Mouse (Mus musculus) liver, embryonic 14.5 days (tissue): ENCODE measurements around the gene Dnah8. TPM values are rescaled to one million over a fixed set of nuclear protein-coding genes. Genes with fewer than 3 reads are reported as not detected.

Experiments
- ATAC-seq: fragments of 200-750 bp; cut with Nextera tagmentation; 2 replicates; pipeline ENCODE4 v1.8.0; 2017; ENCODE audit warnings: moderate number of reproducible peaks, mild to moderate bottlenecking, moderate library complexity; ENCODE audit not compliant: insufficient read depth
- DNase-seq, 3 experiments: peaks; one replicate each; pipeline ENCODE4 v3.0.0-alpha.2; 2012 to 2013; ENCODE audit warnings: low read depth in 3 of 3, low spot score in 3 of 3
- H3K27ac ChIP-seq: fragments of 300-500 bp; sonication (generic); 2 replicates; pipeline ENCODE4 v1.5.1; 2014; ENCODE audit warnings: moderate library complexity, mild to moderate bottlenecking, control low read depth, inconsistent platforms
- H3K27me3 ChIP-seq: fragments of 300-500 bp; sonication (generic); 2 replicates; pipeline ENCODE4 v1.6.1; 2014; ENCODE audit warnings: mild to moderate bottlenecking, low read length, moderate library complexity; ENCODE audit not compliant: control insufficient read depth, insufficient read depth
- H3K36me3 ChIP-seq: fragments of 300-500 bp; sonication (generic); replicated peaks from 2 replicates; pipeline ENCODE4 v1.6.1; 2014; ENCODE audit warnings: low read depth; ENCODE audit not compliant: control insufficient read depth, insufficient read depth
- H3K4me1 ChIP-seq, 2 experiments: fragments of 200-500 bp in 1 of 2; fragments of 300-500 bp in 1 of 2; sonication (generic) in 1 of 2; replicated peaks; 2 replicates each; pipeline ENCODE4 v1.6.1; 2012 to 2014; ENCODE audit warnings: antibody characterized with exemption in 1 of 2, inconsistent platforms in 1 of 2, low read length in 1 of 2; ENCODE audit not compliant: control insufficient read depth in 2 of 2, insufficient read depth in 2 of 2
- H3K4me2 ChIP-seq: fragments of 300-500 bp; sonication (generic); 2 replicates; pipeline ENCODE4 v1.6.1; 2014; ENCODE audit warnings: low read depth, mild to moderate bottlenecking, control low read depth, moderate library complexity
- H3K4me3 ChIP-seq, 2 experiments: fragments of 200-500 bp in 1 of 2; fragments of 300-500 bp in 1 of 2; sonication (generic) in 1 of 2; 2 replicates each; pipeline ENCODE4 v1.5.1; 2012 to 2014; ENCODE audit warnings: low read depth in 2 of 2, low read length in 2 of 2, mild to moderate bottlenecking in 2 of 2, control low read depth in 1 of 2, inconsistent platforms in 1 of 2, moderate library complexity in 1 of 2; ENCODE audit not compliant: insufficient read depth in 1 of 2
- H3K9ac ChIP-seq: fragments of 300-500 bp; sonication (generic); replicated peaks from 2 replicates; pipeline ENCODE4 v1.6.1; 2014; ENCODE audit warnings: mild to moderate bottlenecking, control low read depth, moderate library complexity
- H3K9me3 ChIP-seq: fragments of 300-500 bp; sonication (generic); 2 replicates; pipeline ENCODE4 v1.6.1; 2016; ENCODE audit warnings: low read length, mixed read lengths; ENCODE audit not compliant: control insufficient read depth
- CTCF ChIP-seq: IDR thresholded peaks from 2 replicates; pipeline ENCODE4 v1.5.1; 2016; ENCODE audit warnings: antibody characterized with exemption, low read depth, control low read depth
- EP300 ChIP-seq: IDR thresholded peaks from 2 replicates; pipeline ENCODE4 v1.6.1; 2016; ENCODE audit warnings: antibody characterized with exemption, low read depth
- WGBS: fragments of 180-500 bp; shearing (Covaris S2); extraction: QIAGEN DNeasy Blood & Tissue Kit; methylation state at CpG from one replicate; pipeline ENCODE4 v1.1.7; 2014; ENCODE audit not compliant: insufficient replicate concordance; 5-methylcytosine and 5-hydroxymethylcytosine counted together
- polyA plus RNA-seq, 2 experiments: library from polyadenylated mRNA; depleted of rRNA in 1 of 2; stranded (reverse) in 1 of 2; unstranded in 1 of 2; fragments of >200 nt; fragmentation: Nextera tagmentation in 1 of 2; extraction: Ambion mirVana in 1 of 2; gene quantifications; 2 replicates each; pipeline versions ENCODE4 v1.2.1 to v1.2.3; 2012 to 2014

Gene Dnah8
- polyA plus RNA-seq, 2 experiments: 0.83 to 1.8 TPM

- Histone ChIP-seq H3K36me3 (no peaks in the 10 kb centered on the region), H3K27me3 (no peaks in the 10 kb centered on the region), H3K4me3 (no peak overlapping the region), H3K27ac (no peak overlapping the region), H3K9me3 (no peaks in the 10 kb centered on the region), H3K9ac (no peak overlapping the region), H3K4me2 (no peak overlapping the region), H3K4me1 (no peaks in the 10 kb centered on the region)
- ATAC-seq (no peak), DNase-seq (no peak)
- no peak for TF ChIP-seq EP300
- TF ChIP-seq CTCF: no peak
- 51% methylated on average over 12 of the region's 12 CpGs for WGBS
Observed at GRCm38 (mm10) chr17:30805511-30806059, 181.4 kb downstream of the Dnah8 start.

DNA sequence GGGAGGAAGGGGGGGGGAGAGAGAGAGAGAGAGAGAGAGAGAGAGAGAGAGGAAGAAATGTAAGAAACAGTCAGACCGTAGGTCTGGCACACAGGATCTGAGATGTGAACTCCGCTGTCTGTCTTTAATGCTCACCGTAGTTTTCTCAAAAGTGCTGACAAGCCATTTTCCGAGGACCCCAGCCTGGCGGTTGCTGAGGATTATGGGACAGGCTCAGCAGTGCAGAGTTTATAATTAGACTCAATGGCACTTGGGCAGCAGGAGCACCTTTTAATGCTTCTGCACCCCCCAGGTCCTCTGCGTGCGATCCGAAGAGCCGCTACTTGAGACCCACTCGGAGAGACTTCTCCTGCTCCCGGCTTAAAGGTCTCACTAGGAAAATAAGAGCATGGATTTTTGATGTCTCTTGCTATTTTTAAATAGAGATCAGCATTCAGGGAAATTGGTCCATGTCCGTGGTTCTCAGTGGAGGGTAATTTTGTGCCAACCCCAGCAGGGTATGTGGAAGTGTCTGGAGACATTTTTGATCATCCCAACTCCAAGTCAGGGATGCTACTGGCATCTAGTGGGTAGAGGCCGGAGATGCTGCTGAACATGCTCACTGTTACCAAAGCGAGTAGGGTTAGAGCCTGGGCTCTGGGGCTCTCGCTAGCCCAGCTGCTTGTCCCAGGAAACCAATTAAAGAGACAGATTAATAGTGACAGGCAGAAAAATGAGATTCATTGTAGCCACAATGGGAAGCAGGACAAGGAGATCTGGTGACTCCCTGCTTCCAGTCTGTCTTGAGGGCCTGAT lies 184.9 kb downstream of the Dnah8 start:
- Histone ChIP-seq H3K4me3 (no peak overlapping the region), H3K4me1 (no peaks in the 10 kb centered on the region), H3K36me3 (no peaks in the 10 kb centered on the region), H3K9me3 (no peaks in the 10 kb centered on the region), H3K27me3 (no peaks in the 10 kb centered on the region), H3K4me2 (no peak overlapping the region), H3K9ac (no peak overlapping the region), H3K27ac (no peak overlapping the region)
- DNase-seq: no peak
- TF ChIP-seq CTCF (no peak), EP300 (no peak)
- no peak for ATAC-seq
- WGBS: 75% methylated on average over 15 of the region's 15 CpGs

GRCm38 (mm10) chr17:30809926-30810660 lies 185.9 kb downstream of the Dnah8 start:
- Histone ChIP-seq H3K9ac (no peak overlapping the region), H3K36me3 (no peaks in the 10 kb centered on the region), H3K4me3 (no peak overlapping the region), H3K27ac (no peak overlapping the region), H3K27me3 (no peaks in the 10 kb centered on the region), H3K4me1 (no peaks in the 10 kb centered on the region), H3K4me2 (no peak overlapping the region), H3K9me3 (no peaks in the 10 kb centered on the region)
- DNase-seq (no peak), ATAC-seq (no peak)
- TF ChIP-seq CTCF (no peak), EP300 (no peak)
- WGBS: 76% methylated on average over 16 of the region's 16 CpGs

- Histone ChIP-seq H3K9me3 (no peaks in the 10 kb centered on the region), H3K27me3 (no peaks in the 10 kb centered on the region), H3K4me1 (no peaks in the 10 kb centered on the region), H3K4me3 (no peak overlapping the region), H3K9ac (no peak overlapping the region), H3K36me3 (no peaks in the 10 kb centered on the region), H3K4me2 (no peak overlapping the region), H3K27ac (no peak overlapping the region)
- DNase-seq: no peak
- no peak for ATAC-seq
- TF ChIP-seq CTCF (peak; percentile 47; the same call in 1 of the 2 replicates), EP300 (no peak)
- 81% methylated on average over 5 of the region's 5 CpGs for WGBS
Observed at GRCm38 (mm10) chr17:30818543-30818942, 194.4 kb downstream of the Dnah8 start.

GRCm38 (mm10) chr17:30819134-30819533 lies 195.0 kb downstream of the Dnah8 start:
- ATAC-seq (no peak), DNase-seq (no peak)
- no peaks in the 10 kb centered on the region for H3K4me1 ChIP-seq
- no peak overlapping the region for H3K4me3 ChIP-seq
- 83% methylated on average over 8 of the region's 8 CpGs for WGBS
- H3K9ac ChIP-seq: no peak overlapping the region
- no peaks in the 10 kb centered on the region for H3K36me3 ChIP-seq
- no peak for TF ChIP-seq EP300
- peak; percentile 38; the same call in 1 of the 2 replicates for TF ChIP-seq CTCF
- no peaks in the 10 kb centered on the region for H3K27me3 ChIP-seq
- no peak overlapping the region for H3K27ac ChIP-seq
- no peaks in the 10 kb centered on the region for H3K9me3 ChIP-seq
- H3K4me2 ChIP-seq: no peak overlapping the region
